Mouse (Mus musculus): ENCODE measurements around the gene Crtac1. TPM values are rescaled to one million over a fixed set of nuclear protein-coding genes. Genes with fewer than 3 reads are reported as not detected.

Crtac1 gene
- 8.1 and 8.8 TPM in 2 replicates for polyA plus RNA-seq (2015; fragmentation: Nextera tagmentation; extraction: Ambion mirVana)

- H3K27ac ChIP-seq (replicated peaks), result no peak within 1 kb of the TSS
- H3K27me3 ChIP-seq, result peaks cover 67% of the 10 kb centered on the region
- peak; percentile 86 for ATAC-seq (ENCODE audit: insufficient number of reproducible peaks, low FRiP score, low TSS enrichment, low read depth)
- no peaks in the 10 kb centered on the region for H3K9me3 ChIP-seq (replicated peaks)
- 0% methylated on average over 60 of the region's 88 CpGs for WGBS
- H3K4me2 ChIP-seq (replicated peaks), result peak within 1 kb of the TSS; percentile 91
- peaks cover 18% of the 10 kb centered on the region for H3K4me1 ChIP-seq
- peak within 1 kb of the TSS; percentile 54 for H3K4me3 ChIP-seq (replicated peaks)
- 0 out of 2 replicates have a peak within 1 kb of the TSS, but pooled peaks have one; percentile 18 for H3K9ac ChIP-seq
- H3K36me3 ChIP-seq, result no peaks in the 10 kb centered on the region
These were observed at the start of gene Crtac1 for GRCm38 (mm10) chr19:42431485-42432190. TSS of gene Crtac1 (minus strand) at chr19:42431783.

GRCm38 (mm10) chr19:42478303-42478702 lies 46.7 kb upstream of the Crtac1 start:
- H3K4me1 ChIP-seq, result no peaks in the 10 kb centered on the region
- H3K27ac ChIP-seq (replicated peaks), result no peak overlapping the region
- H3K9me3 ChIP-seq (replicated peaks), result no peaks in the 10 kb centered on the region
- WGBS, result 53% methylated on average over 12 of the region's 12 CpGs
- no peak for ATAC-seq (ENCODE audit: insufficient number of reproducible peaks, low FRiP score, low TSS enrichment, low read depth)
- no peak overlapping the region for H3K4me2 ChIP-seq (replicated peaks)
- H3K27me3 ChIP-seq, result no peaks in the 10 kb centered on the region
- no peak overlapping the region for H3K4me3 ChIP-seq (replicated peaks)
- no peak overlapping the region for H3K9ac ChIP-seq
- H3K36me3 ChIP-seq, result no peaks in the 10 kb centered on the region

GRCm38 (mm10) chr19:42477769-42478168 lies 46.2 kb upstream of the Crtac1 start:
- WGBS, result 70% methylated on average over 5 of the region's 5 CpGs
- no peaks in the 10 kb centered on the region for H3K36me3 ChIP-seq
- no peak overlapping the region for H3K9ac ChIP-seq
- H3K9me3 ChIP-seq (replicated peaks), result no peaks in the 10 kb centered on the region
- H3K27ac ChIP-seq (replicated peaks), result no peak overlapping the region
- no peak for ATAC-seq (ENCODE audit: insufficient number of reproducible peaks, low FRiP score, low TSS enrichment, low read depth)
- H3K4me2 ChIP-seq (replicated peaks), result no peak overlapping the region
- no peak overlapping the region for H3K4me3 ChIP-seq (replicated peaks)
- H3K4me1 ChIP-seq, result no peaks in the 10 kb centered on the region
- no peaks in the 10 kb centered on the region for H3K27me3 ChIP-seq

- no peaks in the 10 kb centered on the region for H3K9me3 ChIP-seq (replicated peaks)
- H3K27me3 ChIP-seq, result no peaks in the 10 kb centered on the region
- WGBS, result 29% methylated on average over 11 of the region's 11 CpGs
- no peak overlapping the region for H3K4me2 ChIP-seq (replicated peaks)
- H3K4me1 ChIP-seq, result no peaks in the 10 kb centered on the region
- no peak overlapping the region for H3K27ac ChIP-seq (replicated peaks)
- ATAC-seq (ENCODE audit: insufficient number of reproducible peaks, low FRiP score, low TSS enrichment, low read depth), result no peak
- no peak overlapping the region for H3K9ac ChIP-seq
- no peaks in the 10 kb centered on the region for H3K36me3 ChIP-seq
- H3K4me3 ChIP-seq (replicated peaks), result no peak overlapping the region
These were observed 41.2 kb upstream of the Crtac1 start for GRCm38 (mm10) chr19:42472831-42473230.

- no peak for ATAC-seq (ENCODE audit: insufficient number of reproducible peaks, low FRiP score, low TSS enrichment, low read depth)
- WGBS, result 82% methylated on average over 4 of the region's 4 CpGs
- Histone ChIP-seq H3K36me3 (no peaks in the 10 kb centered on the region), H3K9ac (no peak overlapping the region), H3K4me1 (no peaks in the 10 kb centered on the region), H3K27me3 (no peaks in the 10 kb centered on the region), H3K9me3 (replicated peaks) (no peaks in the 10 kb centered on the region), H3K4me3 (replicated peaks) (no peak overlapping the region), H3K27ac (replicated peaks) (no peak overlapping the region), H3K4me2 (replicated peaks) (no peak overlapping the region)
These were observed 40.0 kb upstream of the Crtac1 start for GRCm38 (mm10) chr19:42471571-42471970.

GRCm38 (mm10) chr19:42461851-42462250 lies 30.3 kb upstream of the Crtac1 start:
- Histone ChIP-seq H3K27ac (replicated peaks) (peak overlapping the region; percentile 44), H3K36me3 (no peaks in the 10 kb centered on the region), H3K27me3 (peaks cover 3% of the 10 kb centered on the region; the same call in 1 of the 2 replicates), H3K9me3 (replicated peaks) (no peaks in the 10 kb centered on the region), H3K4me1 (peaks cover 17% of the 10 kb centered on the region), H3K4me2 (replicated peaks) (peak overlapping the region; percentile 27; the same call in 1 of the 2 replicates), H3K4me3 (replicated peaks) (0 out of 2 replicates have a peak overlapping the region, but pooled peaks have one; percentile 6), H3K9ac (no peak overlapping the region)
- no peak for ATAC-seq (ENCODE audit: insufficient number of reproducible peaks, low FRiP score, low TSS enrichment, low read depth)
- WGBS, result 16% methylated on average over 6 of the region's 6 CpGs

- Histone ChIP-seq H3K27ac (replicated peaks) (peak overlapping the region; percentile 60), H3K4me3 (replicated peaks) (0 out of 2 replicates have a peak overlapping the region, but pooled peaks have one; percentile 6), H3K9ac (no peak overlapping the region), H3K9me3 (replicated peaks) (no peaks in the 10 kb centered on the region), H3K4me2 (replicated peaks) (peak overlapping the region; percentile 27; the same call in 1 of the 2 replicates), H3K36me3 (no peaks in the 10 kb centered on the region), H3K27me3 (peaks cover 3% of the 10 kb centered on the region; the same call in 1 of the 2 replicates), H3K4me1 (peaks cover 17% of the 10 kb centered on the region)
- peak; percentile 63 for ATAC-seq (ENCODE audit: insufficient number of reproducible peaks, low FRiP score, low TSS enrichment, low read depth)
- WGBS, result 6% methylated on average over 9 of the region's 9 CpGs
These were observed 29.8 kb upstream of the Crtac1 start for GRCm38 (mm10) chr19:42461353-42461752.

- 86% methylated on average over 8 of the region's 8 CpGs for WGBS
- H3K36me3 ChIP-seq, result no peaks in the 10 kb centered on the region
- no peak for ATAC-seq (ENCODE audit: insufficient number of reproducible peaks, low FRiP score, low TSS enrichment, low read depth)
- no peaks in the 10 kb centered on the region for H3K9me3 ChIP-seq (replicated peaks)
- peaks cover 3% of the 10 kb centered on the region; the same call in 1 of the 2 replicates for H3K27me3 ChIP-seq
- no peak overlapping the region for H3K4me3 ChIP-seq (replicated peaks)
- H3K9ac ChIP-seq, result no peak overlapping the region
- H3K4me2 ChIP-seq (replicated peaks), result no peak overlapping the region
- H3K27ac ChIP-seq (replicated peaks), result no peak overlapping the region
- peaks cover 17% of the 10 kb centered on the region for H3K4me1 ChIP-seq
These were observed 27.9 kb upstream of the Crtac1 start for GRCm38 (mm10) chr19:42459512-42459911.

- Histone ChIP-seq H3K4me3 (replicated peaks) (no peak overlapping the region), H3K9me3 (replicated peaks) (no peaks in the 10 kb centered on the region), H3K9ac (no peak overlapping the region), H3K27ac (replicated peaks) (no peak overlapping the region), H3K4me1 (no peaks in the 10 kb centered on the region), H3K4me2 (replicated peaks) (no peak overlapping the region), H3K27me3 (peaks cover 3% of the 10 kb centered on the region; the same call in 1 of the 2 replicates), H3K36me3 (no peaks in the 10 kb centered on the region)
- 60% methylated on average over 6 of the region's 6 CpGs for WGBS
- no peak for ATAC-seq (ENCODE audit: insufficient number of reproducible peaks, low FRiP score, low TSS enrichment, low read depth)
These were observed 23.1 kb upstream of the Crtac1 start for GRCm38 (mm10) chr19:42454481-42455236.

- H3K9ac ChIP-seq, result no peak overlapping the region
- no peak overlapping the region for H3K27ac ChIP-seq (replicated peaks)
- no peaks in the 10 kb centered on the region for H3K4me1 ChIP-seq
- no peak for ATAC-seq (ENCODE audit: insufficient number of reproducible peaks, low FRiP score, low TSS enrichment, low read depth)
- no peak overlapping the region for H3K4me3 ChIP-seq (replicated peaks)
- H3K4me2 ChIP-seq (replicated peaks), result no peak overlapping the region
- peaks cover 3% of the 10 kb centered on the region; the same call in 1 of the 2 replicates for H3K27me3 ChIP-seq
- WGBS, result 83% methylated on average over 9 of the region's 9 CpGs
- H3K9me3 ChIP-seq (replicated peaks), result no peaks in the 10 kb centered on the region
- H3K36me3 ChIP-seq, result no peaks in the 10 kb centered on the region
These were observed 22.4 kb upstream of the Crtac1 start for GRCm38 (mm10) chr19:42454006-42454405.

- Histone ChIP-seq H3K9me3 (replicated peaks) (no peaks in the 10 kb centered on the region), H3K4me3 (replicated peaks) (no peak overlapping the region), H3K4me1 (no peaks in the 10 kb centered on the region), H3K4me2 (replicated peaks) (no peak overlapping the region), H3K36me3 (no peaks in the 10 kb centered on the region), H3K27ac (replicated peaks) (no peak overlapping the region), H3K27me3 (no peaks in the 10 kb centered on the region), H3K9ac (no peak overlapping the region)
- 76% methylated on average over 7 of the region's 7 CpGs for WGBS
- no peak for ATAC-seq (ENCODE audit: insufficient number of reproducible peaks, low FRiP score, low TSS enrichment, low read depth)
These were observed 21.0 kb upstream of the Crtac1 start for GRCm38 (mm10) chr19:42452539-42452938.

Data from embryonic facial prominence, embryonic 15.5 days (tissue).